Mouse (Mus musculus): ENCODE results near the gene Gm17662. TPM values are rescaled to one million over a fixed set of nuclear protein-coding genes. Genes with fewer than 3 reads are reported as not detected.

Gm17662 gene
- total and polyA plus RNA-seq, 2 experiments from 2014 or later: not detected

DNA sequence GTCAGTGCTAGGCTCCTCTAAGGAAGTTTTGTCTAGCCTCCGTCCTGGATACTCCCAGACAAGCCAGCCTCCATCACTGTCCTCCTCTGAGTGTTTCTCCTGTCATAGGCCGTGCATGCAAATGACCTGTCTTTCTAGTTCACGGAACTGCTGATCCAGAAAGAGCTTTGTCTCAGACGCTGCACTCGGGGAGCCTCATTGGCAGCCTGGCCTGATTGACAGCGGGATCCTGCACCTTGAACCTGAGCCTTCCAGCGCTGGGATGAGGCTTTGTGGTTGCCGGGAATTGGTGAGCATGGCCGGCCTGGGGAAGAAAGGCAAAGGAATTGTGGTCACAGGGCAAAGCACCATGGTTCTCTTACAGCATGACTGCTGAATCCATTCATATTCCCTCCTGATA lies 30.4 kb downstream of the Gm17662 start:
- H3K27me3 ChIP-seq (ENCODE audit: insufficient read depth, low read length): no peaks in the 10 kb centered on the region
- H3K9me3 ChIP-seq (ENCODE audit: low read length): no peaks in the 10 kb centered on the region
- ATAC-seq: no peak
- WGBS: 53% methylated on average over 9 of the region's 9 CpGs
- H3K4me1 ChIP-seq (ENCODE audit: insufficient read depth): 0 out of 2 replicates have a peak, but pooled peaks cover 7% of the 10 kb centered on the region
- DNase-seq: no peak
- H3K9ac ChIP-seq: no peak overlapping the region
- TF ChIP-seq CTCF (IDR thresholded peaks at IDR 0.05; ENCODE audit: low read depth): no peak
- no peak overlapping the region for H3K27ac ChIP-seq (ENCODE audit: low read depth, low read length)
- no peak overlapping the region for H3K4me2 ChIP-seq (ENCODE audit: low read depth)
- no peak overlapping the region for H3K4me3 ChIP-seq (ENCODE audit: low read depth, low read length)
- no peaks in the 10 kb centered on the region for H3K36me3 ChIP-seq (ENCODE audit: insufficient read depth)

DNA sequence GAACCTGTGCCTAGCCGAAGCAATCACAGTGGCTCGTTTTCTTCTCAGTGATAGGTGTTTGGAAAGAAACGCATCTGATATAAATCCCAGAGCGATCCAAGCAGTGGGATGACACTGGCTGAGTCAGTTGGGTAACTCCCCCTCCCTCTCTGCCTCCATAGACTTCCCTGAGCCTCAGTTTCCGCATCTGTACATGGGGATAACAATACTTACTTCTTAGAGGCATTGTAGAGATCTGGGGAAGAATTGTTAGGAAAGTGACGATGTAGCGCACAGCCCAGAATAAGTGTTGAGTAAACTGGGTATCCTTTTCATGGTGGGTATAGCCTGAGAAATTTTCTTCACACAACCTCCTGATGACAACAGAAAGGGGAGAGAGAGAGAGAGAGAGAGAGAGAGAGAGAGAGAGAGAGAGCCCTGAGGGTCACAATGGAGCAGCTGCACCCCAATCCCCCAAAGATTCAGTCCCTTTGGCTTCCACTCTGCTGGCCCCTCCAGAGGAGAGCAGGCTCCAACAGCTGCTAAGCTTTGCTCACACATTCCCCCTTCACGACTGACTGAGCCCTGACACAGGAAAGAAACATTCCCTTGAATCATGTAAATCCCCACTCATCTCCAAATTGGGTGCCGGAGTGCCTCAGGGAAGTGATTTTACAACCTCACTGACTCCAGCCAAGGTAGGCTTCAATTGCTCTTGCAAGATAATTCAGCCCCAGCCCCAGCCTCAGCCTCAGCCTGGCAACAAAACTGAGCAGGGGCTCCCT lies 31.6 kb downstream of the Gm17662 start:
- WGBS: 73% methylated on average over 9 of the region's 9 CpGs
- no peak overlapping the region for H3K4me3 ChIP-seq (ENCODE audit: low read depth, low read length)
- no peak for DNase-seq
- no peaks in the 10 kb centered on the region for H3K9me3 ChIP-seq (ENCODE audit: low read length)
- no peak for TF ChIP-seq CTCF (IDR thresholded peaks at IDR 0.05; ENCODE audit: low read depth)
- no peak overlapping the region for H3K9ac ChIP-seq
- H3K4me2 ChIP-seq (ENCODE audit: low read depth): no peak overlapping the region
- no peaks in the 10 kb centered on the region for H3K36me3 ChIP-seq (ENCODE audit: insufficient read depth)
- ATAC-seq: no peak
- no peaks in the 10 kb centered on the region for H3K27me3 ChIP-seq (ENCODE audit: insufficient read depth, low read length)
- H3K4me1 ChIP-seq (ENCODE audit: insufficient read depth): 0 out of 2 replicates have a peak, but pooled peaks cover 10% of the 10 kb centered on the region
- no peak overlapping the region for H3K27ac ChIP-seq (ENCODE audit: low read depth, low read length)

DNA sequence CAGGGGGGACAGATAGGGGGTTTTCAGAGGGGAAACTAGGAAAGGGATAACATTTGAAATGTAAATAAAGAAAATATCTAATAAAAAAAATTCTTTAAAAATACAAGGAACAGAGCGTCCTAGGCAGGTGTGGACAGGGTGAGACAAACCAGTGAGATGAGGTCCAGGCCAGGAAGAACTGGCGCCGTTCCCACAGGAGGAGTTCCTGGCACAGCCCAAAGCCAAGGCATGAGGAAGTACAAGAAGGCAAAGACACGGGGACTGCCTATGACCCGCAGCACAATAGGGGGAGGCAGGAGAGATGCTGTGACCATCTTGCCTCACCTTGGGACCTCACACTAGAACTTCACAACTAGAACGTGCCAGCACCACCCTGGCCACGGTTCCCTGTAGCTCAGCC lies 34.6 kb downstream of the Gm17662 start:
- DNase-seq (no peak), ATAC-seq (no peak)
- no peaks in the 10 kb centered on the region for H3K9me3 ChIP-seq (ENCODE audit: low read length)
- H3K27me3 ChIP-seq (ENCODE audit: insufficient read depth, low read length): no peaks in the 10 kb centered on the region
- 88% methylated on average over 7 of the region's 7 CpGs for WGBS
- no peak overlapping the region for H3K27ac ChIP-seq (ENCODE audit: low read depth, low read length)
- H3K36me3 ChIP-seq (ENCODE audit: insufficient read depth): no peaks in the 10 kb centered on the region
- no peak overlapping the region for H3K9ac ChIP-seq
- H3K4me3 ChIP-seq (ENCODE audit: low read depth, low read length): no peak overlapping the region
- H3K4me2 ChIP-seq (ENCODE audit: low read depth): no peak overlapping the region
- 0 out of 2 replicates have a peak, but pooled peaks cover 10% of the 10 kb centered on the region for H3K4me1 ChIP-seq (ENCODE audit: insufficient read depth)
- TF ChIP-seq CTCF (IDR thresholded peaks at IDR 0.05; ENCODE audit: low read depth): no peak

- Histone ChIP-seq H3K4me2 (ENCODE audit: low read depth) (peak overlapping the region; percentile 20; the same call in 1 of the 2 replicates), H3K9ac (no peak overlapping the region), H3K27ac (ENCODE audit: low read depth, low read length) (peak overlapping the region; percentile 79), H3K36me3 (ENCODE audit: insufficient read depth) (no peaks in the 10 kb centered on the region), H3K9me3 (ENCODE audit: low read length) (no peaks in the 10 kb centered on the region), H3K27me3 (ENCODE audit: insufficient read depth, low read length) (no peaks in the 10 kb centered on the region), H3K4me3 (ENCODE audit: low read depth, low read length) (no peak overlapping the region), H3K4me1 (ENCODE audit: insufficient read depth) (0 out of 2 replicates have a peak, but pooled peaks cover 10% of the 10 kb centered on the region)
- no peak for TF ChIP-seq CTCF (IDR thresholded peaks at IDR 0.05; ENCODE audit: low read depth)
- DNase-seq (peak; percentile 67), ATAC-seq (peak; percentile 56; the same call in 1 of the 2 replicates)
- WGBS: 55% methylated on average over 5 of the region's 5 CpGs
Measured at GRCm38 (mm10) chr4:104893588-104893987, 36.5 kb downstream of the Gm17662 start.

DNA sequence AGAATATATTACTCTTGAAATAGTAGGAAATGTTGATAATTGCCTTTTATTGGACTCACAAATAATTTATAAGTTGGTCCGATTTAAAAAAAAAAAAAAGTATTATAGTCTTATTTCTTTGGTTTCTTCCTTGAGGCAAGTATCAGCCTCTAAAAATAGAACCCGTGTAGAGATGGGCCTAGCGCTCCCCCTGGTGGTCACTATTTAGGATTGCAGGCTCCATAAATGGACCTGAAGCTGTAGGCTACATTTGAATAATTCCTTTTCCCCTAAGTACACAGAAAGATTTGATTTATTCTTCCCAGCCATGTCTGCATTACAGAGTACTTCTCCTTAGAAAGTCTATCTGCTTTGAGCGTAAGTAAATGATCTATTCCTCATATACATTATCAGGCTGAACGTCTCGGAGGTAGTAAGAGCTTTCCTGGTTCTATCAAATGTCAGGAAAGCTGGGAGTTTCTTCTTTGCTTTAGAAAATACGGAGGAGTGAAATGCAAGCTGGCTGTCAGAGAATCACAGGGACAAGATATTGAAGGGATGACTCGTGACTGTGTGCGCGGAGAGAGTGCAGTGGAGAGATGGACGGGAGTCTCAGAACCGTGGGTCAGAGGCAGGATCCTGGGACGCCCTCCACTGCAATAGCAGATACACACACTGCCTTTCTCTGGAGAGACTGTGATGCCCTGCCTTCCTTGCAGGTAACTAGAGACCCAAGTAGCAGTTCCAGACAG lies 37.0 kb downstream of the Gm17662 start:
- no peak overlapping the region; the same call in 1 of the 2 replicates for H3K27ac ChIP-seq (ENCODE audit: low read depth, low read length)
- 59% methylated on average over 13 of the region's 13 CpGs for WGBS
- DNase-seq: peak; percentile 90
- TF ChIP-seq CTCF (IDR thresholded peaks at IDR 0.05; ENCODE audit: low read depth): peak; percentile 93
- no peaks in the 10 kb centered on the region for H3K9me3 ChIP-seq (ENCODE audit: low read length)
- H3K27me3 ChIP-seq (ENCODE audit: insufficient read depth, low read length): no peaks in the 10 kb centered on the region
- H3K4me3 ChIP-seq (ENCODE audit: low read depth, low read length): no peak overlapping the region
- no peak overlapping the region for H3K9ac ChIP-seq
- 0 out of 2 replicates have a peak, but pooled peaks cover 10% of the 10 kb centered on the region for H3K4me1 ChIP-seq (ENCODE audit: insufficient read depth)
- no peaks in the 10 kb centered on the region for H3K36me3 ChIP-seq (ENCODE audit: insufficient read depth)
- H3K4me2 ChIP-seq (ENCODE audit: low read depth): no peak overlapping the region
- peak; percentile 70 for ATAC-seq

GRCm38 (mm10) chr4:104902836-104903235 lies 45.7 kb downstream of the Gm17662 start:
- H3K9ac ChIP-seq: no peak overlapping the region
- H3K4me2 ChIP-seq (ENCODE audit: low read depth): no peak overlapping the region
- no peaks in the 10 kb centered on the region; the same call in 1 of the 2 replicates for H3K27me3 ChIP-seq (ENCODE audit: insufficient read depth, low read length)
- DNase-seq: no peak
- WGBS: 75% methylated on average over 2 of the region's 2 CpGs
- TF ChIP-seq CTCF (IDR thresholded peaks at IDR 0.05; ENCODE audit: low read depth): no peak
- H3K4me3 ChIP-seq (ENCODE audit: low read depth, low read length): no peak overlapping the region
- H3K4me1 ChIP-seq (ENCODE audit: insufficient read depth): no peaks in the 10 kb centered on the region
- peak; percentile 42; the same call in 1 of the 2 replicates for ATAC-seq
- no peak overlapping the region for H3K27ac ChIP-seq (ENCODE audit: low read depth, low read length)
- no peaks in the 10 kb centered on the region for H3K9me3 ChIP-seq (ENCODE audit: low read length)
- no peaks in the 10 kb centered on the region for H3K36me3 ChIP-seq (ENCODE audit: insufficient read depth)

- Histone ChIP-seq H3K4me1 (ENCODE audit: insufficient read depth) (no peaks in the 10 kb centered on the region), H3K36me3 (ENCODE audit: insufficient read depth) (no peaks in the 10 kb centered on the region), H3K4me2 (ENCODE audit: low read depth) (no peak overlapping the region), H3K9ac (no peak overlapping the region), H3K4me3 (ENCODE audit: low read depth, low read length) (no peak overlapping the region), H3K27ac (ENCODE audit: low read depth, low read length) (no peak overlapping the region), H3K9me3 (ENCODE audit: low read length) (no peaks in the 10 kb centered on the region), H3K27me3 (ENCODE audit: insufficient read depth, low read length) (no peaks in the 10 kb centered on the region; the same call in 1 of the 2 replicates)
- WGBS: 90% methylated on average over 6 of the region's 6 CpGs
- ATAC-seq (no peak), DNase-seq (no peak)
- TF ChIP-seq CTCF (IDR thresholded peaks at IDR 0.05; ENCODE audit: low read depth): no peak
Measured at GRCm38 (mm10) chr4:104905049-104905448, 47.9 kb downstream of the Gm17662 start.

Other genes with a start within 250 kb of the Gm17662 start
- 0.15 and 0.86 TPM in 2 replicates for gene C8b, start 91.0 kb upstream of the Gm17662 start, total RNA-seq (2014; rRNA removed)
- 0.16 and 0.18 TPM in 2 replicates for gene C8b, start 91.0 kb upstream of the Gm17662 start, polyA plus RNA-seq (2015; fragmentation: Nextera tagmentation; extraction: Ambion mirVana)
- not detected in 2 replicates for gene C8a, start 19.1 kb downstream of the Gm17662 start, total RNA-seq (2014; rRNA removed)
- not detected in 2 replicates for gene C8a, start 19.1 kb downstream of the Gm17662 start, polyA plus RNA-seq (2015; fragmentation: Nextera tagmentation; extraction: Ambion mirVana)
- gene Fyb2, start 56.1 kb downstream of the Gm17662 start, total RNA-seq (2014; rRNA removed): 0.15 and 0.48 TPM in 2 replicates
- gene Fyb2, start 56.1 kb downstream of the Gm17662 start, polyA plus RNA-seq (2015; fragmentation: Nextera tagmentation; extraction: Ambion mirVana): 0.28 and 0.31 TPM in 2 replicates